Mouse (Mus musculus) kidney, adult 2 months (tissue): ENCODE data around the gene Tcte3.

Source experiments
- CTCF ChIP-seq: fragments of 200-500 bp; conservative IDR thresholded peaks from 2 replicates; pipeline ENCODE4 v1.5.1; 2011; ENCODE audit warnings: low read depth, mild to moderate bottlenecking, control low read depth, low read length, moderate library complexity, mixed read lengths; ENCODE audit not compliant: insufficient read depth, insufficient read length
- POLR2A ChIP-seq: fragments of 200-500 bp; IDR thresholded peaks from one replicate; pipeline ENCODE4 v1.6.1; 2011; ENCODE audit warnings: low read depth, low read length, control low read depth

DNA sequence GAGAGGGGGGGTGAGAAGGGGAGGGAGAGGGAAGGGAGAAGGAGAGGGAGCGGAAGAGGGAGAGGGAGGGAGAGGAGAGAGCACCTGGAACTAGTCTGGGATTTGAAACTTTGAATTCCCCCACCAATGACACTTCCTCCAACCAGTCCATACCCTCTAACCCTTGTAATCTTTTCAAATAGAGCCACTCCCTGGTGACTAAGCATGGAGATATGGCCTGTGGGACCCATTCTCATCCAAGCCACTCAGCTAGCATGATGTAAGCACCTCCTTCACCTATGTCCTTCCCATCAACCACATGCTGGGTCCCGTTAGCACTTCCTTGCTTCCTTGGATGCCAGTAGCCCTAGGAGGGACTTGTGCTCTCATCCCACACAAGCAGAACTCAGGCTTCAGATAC is 43.7 kb upstream of the Tcte3 start:
- no peak for TF ChIP-seq CTCF
- TF ChIP-seq POLR2A, result no peak
